Mouse (Mus musculus) stomach, embryonic 16.5 days (tissue): ENCODE measurements around the gene Smarcc2. TPM values are rescaled to one million over a fixed set of nuclear protein-coding genes. Genes with fewer than 3 reads are reported as not detected.

Experiments
- ATAC-seq: fragments of 200-750 bp; cut with Nextera tagmentation; 2 replicates; pipeline ENCODE4 v1.8.0; 2017; ENCODE audit warnings: moderate number of reproducible peaks, moderate TSS enrichment; ENCODE audit not compliant: insufficient read depth, low FRiP score
- H3K27ac ChIP-seq: fragments of 300-500 bp; sonication (generic); 2 replicates; pipeline ENCODE4 v1.5.1; 2014; ENCODE audit warnings: low read length
- H3K27me3 ChIP-seq: fragments of 300-500 bp; sonication (generic); 2 replicates; pipeline ENCODE4 v1.6.1; 2014; ENCODE audit warnings: low read length, control low read depth, mixed read lengths; ENCODE audit not compliant: control insufficient read depth, insufficient read depth
- H3K36me3 ChIP-seq: fragments of 300-500 bp; sonication (generic); 2 replicates; pipeline ENCODE4 v1.6.1; 2014; ENCODE audit warnings: low read length; ENCODE audit not compliant: control insufficient read depth, insufficient read depth
- H3K4me1 ChIP-seq: fragments of 300-500 bp; sonication (generic); 2 replicates; pipeline ENCODE4 v1.6.1; 2014; ENCODE audit warnings: low read length, control low read depth, mixed read lengths; ENCODE audit not compliant: control insufficient read depth, insufficient read depth
- H3K4me2 ChIP-seq: fragments of 300-500 bp; sonication (generic); 2 replicates; pipeline ENCODE4 v1.6.1; 2014; ENCODE audit warnings: low read depth, low read length, mixed read lengths
- H3K4me3 ChIP-seq: fragments of 300-500 bp; sonication (generic); replicated peaks from 2 replicates; pipeline ENCODE4 v1.5.1; 2014; ENCODE audit warnings: mild to moderate bottlenecking, low read length
- H3K9ac ChIP-seq: fragments of 300-500 bp; sonication (generic); 2 replicates; pipeline ENCODE4 v1.6.1; 2014; ENCODE audit warnings: low read length
- H3K9me3 ChIP-seq: fragments of 300-500 bp; sonication (generic); replicated peaks from 2 replicates; pipeline ENCODE4 v1.6.1; 2016; ENCODE audit warnings: low read length, control low read depth; ENCODE audit not compliant: control insufficient read depth
- WGBS: fragments of 180-500 bp; shearing (Covaris S2); extraction: QIAGEN DNeasy Blood & Tissue Kit; methylation state at CpG from one replicate; pipeline ENCODE4 v1.1.7; 2014; 5-methylcytosine and 5-hydroxymethylcytosine counted together
- polyA plus RNA-seq: library from polyadenylated mRNA; unstranded; fragments of >200 nt; fragmentation: Nextera tagmentation; extraction: Ambion mirVana; gene quantifications from 2 replicates; pipeline ENCODE4 v1.2.1, GENCODE M21; 2015

The Smarcc2 gene
- polyA plus RNA-seq, 1 experiment from 2014 or later, result 62.4 TPM

- WGBS, result 85% methylated on average over 8 of the region's 8 CpGs
- no peak overlapping the region for H3K27ac ChIP-seq
- peaks cover 19% of the 10 kb centered on the region; the same call in 1 of the 2 replicates for H3K36me3 ChIP-seq
- no peaks in the 10 kb centered on the region for H3K27me3 ChIP-seq
- no peak for ATAC-seq
- no peaks in the 10 kb centered on the region for H3K4me1 ChIP-seq
- H3K9ac ChIP-seq, result no peak overlapping the region
- no peak overlapping the region for H3K4me2 ChIP-seq
- no peaks in the 10 kb centered on the region for H3K9me3 ChIP-seq
- no peak overlapping the region for H3K4me3 ChIP-seq
Measured at GRCm38 (mm10) chr10:128436376-128436775, 22.7 kb upstream of the Smarcc2 start.

GRCm38 (mm10) chr10:128438675-128439279 is 20.3 kb upstream of the Smarcc2 start:
- Histone ChIP-seq H3K4me2 (no peak overlapping the region), H3K27me3 (no peaks in the 10 kb centered on the region), H3K27ac (no peak overlapping the region), H3K9me3 (no peaks in the 10 kb centered on the region), H3K4me3 (no peak overlapping the region), H3K4me1 (no peaks in the 10 kb centered on the region), H3K9ac (no peak overlapping the region), H3K36me3 (peaks cover 15% of the 10 kb centered on the region; the same call in 1 of the 2 replicates)
- no peak for ATAC-seq
- 70% methylated on average over 10 of the region's 10 CpGs for WGBS

GRCm38 (mm10) chr10:128440407-128440806 is 18.6 kb upstream of the Smarcc2 start:
- Histone ChIP-seq H3K4me3 (no peak overlapping the region), H3K4me2 (no peak overlapping the region), H3K9me3 (no peaks in the 10 kb centered on the region), H3K4me1 (no peaks in the 10 kb centered on the region), H3K9ac (no peak overlapping the region), H3K27ac (no peak overlapping the region), H3K36me3 (peaks cover 15% of the 10 kb centered on the region; the same call in 1 of the 2 replicates), H3K27me3 (no peaks in the 10 kb centered on the region)
- WGBS, result 51% methylated on average over 10 of the region's 10 CpGs
- no peak for ATAC-seq

- no peaks in the 10 kb centered on the region for H3K4me1 ChIP-seq
- WGBS, result 93% methylated on average over 10 of the region's 10 CpGs
- no peaks in the 10 kb centered on the region for H3K9me3 ChIP-seq
- H3K27me3 ChIP-seq, result no peaks in the 10 kb centered on the region
- ATAC-seq, result no peak
- no peak overlapping the region for H3K9ac ChIP-seq
- peaks cover 11% of the 10 kb centered on the region; the same call in 1 of the 2 replicates for H3K36me3 ChIP-seq
- H3K4me3 ChIP-seq, result no peak overlapping the region
- H3K27ac ChIP-seq, result no peak overlapping the region
- H3K4me2 ChIP-seq, result no peak overlapping the region
Measured at GRCm38 (mm10) chr10:128441324-128442119, 17.5 kb upstream of the Smarcc2 start.

GRCm38 (mm10) chr10:128442718-128443117 is 16.3 kb upstream of the Smarcc2 start:
- Histone ChIP-seq H3K27ac (no peak overlapping the region), H3K36me3 (peaks cover 6% of the 10 kb centered on the region; the same call in 1 of the 2 replicates), H3K27me3 (no peaks in the 10 kb centered on the region), H3K9me3 (no peaks in the 10 kb centered on the region), H3K9ac (no peak overlapping the region), H3K4me3 (no peak overlapping the region), H3K4me1 (no peaks in the 10 kb centered on the region), H3K4me2 (no peak overlapping the region)
- WGBS, result 91% methylated on average over 1 of the region's 1 CpGs
- no peak for ATAC-seq

- no peak overlapping the region for H3K27ac ChIP-seq
- ATAC-seq, result no peak
Measured at GRCm38 (mm10) chr10:128444354-128444753, 14.7 kb upstream of the Smarcc2 start.

GRCm38 (mm10) chr10:128445407-128445806 is 13.6 kb upstream of the Smarcc2 start:
- no peaks in the 10 kb centered on the region for H3K4me1 ChIP-seq
- peaks cover 5% of the 10 kb centered on the region; the same call in 1 of the 2 replicates for H3K36me3 ChIP-seq
- no peak overlapping the region for H3K27ac ChIP-seq
- H3K4me2 ChIP-seq, result no peak overlapping the region
- no peak overlapping the region for H3K9ac ChIP-seq
- no peak for ATAC-seq
- H3K4me3 ChIP-seq, result no peak overlapping the region
- H3K27me3 ChIP-seq, result no peaks in the 10 kb centered on the region
- no peaks in the 10 kb centered on the region for H3K9me3 ChIP-seq
- WGBS, result 77% methylated on average over 4 of the region's 4 CpGs

More at GRCm38 (mm10) chr10:128444354-128444753, 14.7 kb upstream of the Smarcc2 start:
- Histone ChIP-seq H3K36me3 (peaks cover 6% of the 10 kb centered on the region; the same call in 1 of the 2 replicates), H3K4me2 (no peak overlapping the region), H3K4me3 (no peak overlapping the region), H3K27me3 (no peaks in the 10 kb centered on the region), H3K9me3 (no peaks in the 10 kb centered on the region), H3K4me1 (no peaks in the 10 kb centered on the region), H3K9ac (no peak overlapping the region)
- 70% methylated on average over 6 of the region's 6 CpGs for WGBS

GRCm38 (mm10) chr10:128451014-128451413 is 8.0 kb upstream of the Smarcc2 start:
- 74% methylated on average over 6 of the region's 6 CpGs for WGBS

GRCm38 (mm10) chr10:128454471-128454870 is 4.6 kb upstream of the Smarcc2 start:
- Histone ChIP-seq H3K27ac (no peak overlapping the region), H3K27me3 (no peaks in the 10 kb centered on the region), H3K4me2 (no peak overlapping the region), H3K4me3 (no peak overlapping the region), H3K9me3 (no peaks in the 10 kb centered on the region), H3K9ac (no peak overlapping the region), H3K4me1 (no peaks in the 10 kb centered on the region), H3K36me3 (no peaks in the 10 kb centered on the region)
- ATAC-seq, result no peak
- 75% methylated on average over 3 of the region's 3 CpGs for WGBS

More at GRCm38 (mm10) chr10:128451014-128451413, 8.0 kb upstream of the Smarcc2 start:
- Histone ChIP-seq H3K36me3 (no peaks in the 10 kb centered on the region), H3K9ac (no peak overlapping the region), H3K9me3 (no peaks in the 10 kb centered on the region), H3K4me2 (no peak overlapping the region), H3K4me3 (no peak overlapping the region), H3K4me1 (no peaks in the 10 kb centered on the region), H3K27me3 (no peaks in the 10 kb centered on the region), H3K27ac (no peak overlapping the region)
- ATAC-seq, result no peak
